Mouse (Mus musculus) embryonic facial prominence, embryonic 13.5 days (tissue): Measurements from ENCODE around the gene Tldc1. TPM values are rescaled to one million over a fixed set of nuclear protein-coding genes. Genes with fewer than 3 reads are reported as not detected.

ENCODE experiments used
- ATAC-seq: fragments of 200-750 bp; cut with Nextera tagmentation; 2 replicates; pipeline ENCODE4 v1.8.0; 2017; ENCODE audit warnings: low read depth; ENCODE audit not compliant: insufficient number of reproducible peaks, insufficient read depth, low FRiP score, low TSS enrichment
- H3K27ac ChIP-seq: fragments of 300-500 bp; sonication (generic); 2 replicates; pipeline ENCODE4 v1.5.1; 2015; ENCODE audit warnings: moderate library complexity, mild to moderate bottlenecking, inconsistent platforms
- H3K27me3 ChIP-seq: fragments of 300-500 bp; sonication (generic); 2 replicates; pipeline ENCODE4 v1.6.1; 2015; ENCODE audit warnings: mild to moderate bottlenecking, inconsistent platforms
- H3K36me3 ChIP-seq: fragments of 300-500 bp; sonication (generic); 2 replicates; pipeline ENCODE4 v1.6.1; 2015; ENCODE audit warnings: mild to moderate bottlenecking, inconsistent platforms
- H3K4me1 ChIP-seq: fragments of 300-500 bp; sonication (generic); 2 replicates; pipeline ENCODE4 v1.6.1; 2015; ENCODE audit warnings: inconsistent platforms
- H3K4me2 ChIP-seq: fragments of 300-500 bp; sonication (generic); 2 replicates; pipeline ENCODE4 v1.6.1; 2015; ENCODE audit warnings: moderate library complexity, mild to moderate bottlenecking, inconsistent platforms
- H3K4me3 ChIP-seq: fragments of 300-500 bp; sonication (generic); 2 replicates; pipeline ENCODE4 v1.5.1; 2015; ENCODE audit warnings: mild to moderate bottlenecking, inconsistent platforms
- H3K9ac ChIP-seq: fragments of 300-500 bp; sonication (generic); 2 replicates; pipeline ENCODE4 v1.6.1; 2015; ENCODE audit warnings: mild to moderate bottlenecking, inconsistent platforms
- H3K9me3 ChIP-seq: fragments of 300-500 bp; sonication (generic); 2 replicates; pipeline ENCODE4 v1.6.1; 2016; ENCODE audit warnings: inconsistent platforms
- WGBS: fragments of 180-500 bp; shearing (Covaris S2); methylation state at CpG from one replicate; pipeline ENCODE4 v1.1.7; 2015; ENCODE audit warnings: mixed read lengths; 5-methylcytosine and 5-hydroxymethylcytosine counted together
- polyA plus RNA-seq: library from polyadenylated mRNA; unstranded; fragments of >200 nt; fragmentation: Nextera tagmentation; extraction: Ambion mirVana; gene quantifications from 2 replicates; pipeline ENCODE4 v1.2.1, GENCODE M21; 2015

The Tldc1 gene
- 11.6 and 11.7 TPM in 2 replicates for polyA plus RNA-seq

DNA sequence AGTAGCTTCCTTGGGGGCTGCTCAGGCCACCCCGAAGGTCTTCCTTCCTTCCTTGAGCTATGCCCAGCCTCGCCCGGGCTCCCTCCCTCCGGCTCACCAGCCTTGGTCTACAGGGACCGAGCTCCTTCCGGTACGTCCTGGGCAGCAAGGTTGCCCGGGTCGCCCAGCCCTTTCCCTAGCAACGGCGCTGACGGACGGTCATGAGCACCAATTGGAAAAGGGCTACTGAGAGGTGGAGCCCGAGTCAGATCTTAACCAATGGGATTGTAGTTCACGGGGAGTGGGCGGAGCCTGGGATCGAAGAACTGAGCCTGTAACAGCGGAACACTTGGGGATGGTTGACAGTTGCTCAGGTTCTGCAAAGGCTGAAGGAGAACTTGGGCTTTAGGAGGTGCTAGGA lies at the start of gene Tldc1:
TSS of gene Tldc1 (minus strand) at position 154 of the 400 bp plus-strand sequence.
- Histone ChIP-seq H3K9me3 (no peaks in the 10 kb centered on the region), H3K4me2 (peak within 1 kb of the TSS; percentile 92), H3K36me3 (no peaks in the 10 kb centered on the region), H3K4me1 (peaks cover 19% of the 10 kb centered on the region), H3K27me3 (no peaks in the 10 kb centered on the region), H3K4me3 (peak within 1 kb of the TSS; percentile 58), H3K27ac (peak within 1 kb of the TSS; percentile 76), H3K9ac (peak within 1 kb of the TSS; percentile 76)
- ATAC-seq: peak; percentile 96
- WGBS: under 1% methylated on average over 18 of the region's 18 CpGs

DNA sequence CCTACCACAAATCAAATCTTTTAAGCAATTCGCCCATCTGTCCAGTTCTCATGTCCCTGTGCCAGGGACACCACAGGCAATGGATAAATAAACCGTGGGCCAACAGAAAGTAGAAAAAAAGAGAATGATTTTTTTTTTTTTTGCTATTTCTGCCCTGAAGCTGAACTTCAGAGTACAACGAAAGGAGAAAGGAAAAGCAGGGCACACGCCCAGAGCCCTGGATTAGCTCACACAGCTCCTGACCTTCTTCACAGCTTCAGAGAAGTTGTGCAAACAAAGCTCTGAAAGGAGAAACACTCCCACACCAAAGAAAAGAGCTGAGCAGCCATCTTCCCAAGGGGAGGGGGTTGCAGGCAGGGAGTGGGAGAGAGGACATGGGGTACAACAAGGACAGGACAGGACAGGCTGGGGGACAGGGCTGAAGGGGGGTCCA lies 49.5 kb upstream of the Tldc1 start:
- Histone ChIP-seq H3K27me3 (no peaks in the 10 kb centered on the region), H3K27ac (no peak overlapping the region), H3K9me3 (no peaks in the 10 kb centered on the region), H3K4me2 (no peak overlapping the region), H3K36me3 (no peaks in the 10 kb centered on the region), H3K9ac (no peak overlapping the region), H3K4me1 (peaks cover 66% of the 10 kb centered on the region), H3K4me3 (no peak overlapping the region)
- WGBS: 54% methylated on average over 4 of the region's 4 CpGs
- ATAC-seq: no peak

DNA sequence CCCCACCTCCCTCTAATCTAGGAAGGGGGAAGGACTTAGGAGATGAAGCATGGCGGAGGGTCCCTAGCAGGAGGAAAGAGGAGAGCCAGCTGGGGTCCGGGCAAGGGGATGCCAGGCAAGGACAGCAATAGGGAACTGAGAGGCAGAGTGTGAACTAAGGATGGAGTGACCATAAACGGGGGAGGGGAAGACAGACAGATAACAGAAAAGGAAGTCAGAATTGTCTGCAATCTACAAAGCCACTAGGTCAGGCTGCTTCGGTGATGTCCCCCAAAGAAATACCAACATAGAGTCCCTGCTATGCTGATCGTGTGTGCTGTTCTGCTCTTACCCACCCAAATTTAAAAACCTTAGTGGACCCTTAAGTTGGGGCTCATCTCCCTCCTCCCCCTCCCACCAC lies 48.8 kb upstream of the Tldc1 start:
- peaks cover 59% of the 10 kb centered on the region for H3K4me1 ChIP-seq
- no peak overlapping the region for H3K4me3 ChIP-seq
- no peak for ATAC-seq
- 84% methylated on average over 5 of the region's 5 CpGs for WGBS
- no peaks in the 10 kb centered on the region for H3K27me3 ChIP-seq
- H3K9me3 ChIP-seq: no peaks in the 10 kb centered on the region
- no peak overlapping the region for H3K9ac ChIP-seq
- peaks cover 5% of the 10 kb centered on the region; the same call in 1 of the 2 replicates for H3K36me3 ChIP-seq
- no peak overlapping the region for H3K27ac ChIP-seq
- no peak overlapping the region for H3K4me2 ChIP-seq

- Histone ChIP-seq H3K9ac (no peak overlapping the region), H3K9me3 (no peaks in the 10 kb centered on the region), H3K27me3 (no peaks in the 10 kb centered on the region), H3K27ac (no peak overlapping the region), H3K4me3 (no peak overlapping the region), H3K4me2 (no peak overlapping the region), H3K36me3 (peaks cover 11% of the 10 kb centered on the region), H3K4me1 (peaks cover 50% of the 10 kb centered on the region)
- WGBS: 82% methylated on average over 19 of the region's 19 CpGs
- ATAC-seq: no peak
Measured at GRCm38 (mm10) chr8:119825950-119826730, 47.9 kb upstream of the Tldc1 start.

GRCm38 (mm10) chr8:119824809-119825273 lies 46.6 kb upstream of the Tldc1 start:
- 74% methylated on average over 11 of the region's 11 CpGs for WGBS
- Histone ChIP-seq H3K36me3 (peaks cover 18% of the 10 kb centered on the region), H3K27me3 (no peaks in the 10 kb centered on the region), H3K9me3 (no peaks in the 10 kb centered on the region), H3K4me1 (peaks cover 37% of the 10 kb centered on the region), H3K4me2 (no peak overlapping the region), H3K4me3 (no peak overlapping the region), H3K9ac (0 out of 2 replicates have a peak overlapping the region, but pooled peaks have one; percentile 27), H3K27ac (peak overlapping the region; percentile 39; the same call in 1 of the 2 replicates)
- no peak for ATAC-seq

- no peak overlapping the region for H3K4me3 ChIP-seq
- H3K9ac ChIP-seq: no peak overlapping the region
- no peak overlapping the region for H3K4me2 ChIP-seq
- peaks cover 30% of the 10 kb centered on the region for H3K4me1 ChIP-seq
- H3K27ac ChIP-seq: no peak overlapping the region
- WGBS: 76% methylated on average over 4 of the region's 4 CpGs
- H3K27me3 ChIP-seq: no peaks in the 10 kb centered on the region
- ATAC-seq: no peak
- peaks cover 19% of the 10 kb centered on the region for H3K36me3 ChIP-seq
- H3K9me3 ChIP-seq: no peaks in the 10 kb centered on the region
Measured at GRCm38 (mm10) chr8:119824100-119824499, 45.9 kb upstream of the Tldc1 start.

- Histone ChIP-seq H3K9ac (no peak overlapping the region), H3K36me3 (peaks cover 19% of the 10 kb centered on the region), H3K4me3 (no peak overlapping the region), H3K27ac (no peak overlapping the region), H3K4me2 (no peak overlapping the region), H3K4me1 (peaks cover 22% of the 10 kb centered on the region), H3K9me3 (no peaks in the 10 kb centered on the region), H3K27me3 (no peaks in the 10 kb centered on the region)
- ATAC-seq: no peak
- 87% methylated on average over 9 of the region's 9 CpGs for WGBS
Measured at GRCm38 (mm10) chr8:119823278-119823677, 45.1 kb upstream of the Tldc1 start.

DNA sequence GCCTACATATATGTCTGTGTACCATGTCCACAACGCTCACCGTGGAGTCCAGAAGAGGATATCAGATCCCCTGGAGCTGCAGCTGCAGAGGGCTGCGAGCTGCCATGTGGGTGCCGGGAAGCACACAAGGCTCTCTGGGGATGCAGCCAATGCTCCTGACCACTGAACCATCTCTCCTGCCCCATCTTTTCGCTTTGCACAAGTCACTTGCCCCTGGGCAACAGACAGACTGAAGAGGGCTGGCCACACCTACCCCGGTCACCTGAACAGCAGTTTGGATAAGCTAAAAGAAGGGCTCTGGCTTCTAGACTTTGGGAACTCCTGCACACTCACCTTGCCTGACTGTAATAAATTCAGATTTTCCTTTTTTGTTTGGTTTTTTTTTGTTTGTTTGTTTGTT lies 43.5 kb upstream of the Tldc1 start:
- Histone ChIP-seq H3K4me1 (peaks cover 22% of the 10 kb centered on the region), H3K4me2 (no peak overlapping the region), H3K27ac (no peak overlapping the region), H3K4me3 (no peak overlapping the region), H3K9ac (no peak overlapping the region), H3K27me3 (no peaks in the 10 kb centered on the region), H3K9me3 (no peaks in the 10 kb centered on the region), H3K36me3 (peaks cover 19% of the 10 kb centered on the region)
- no peak for ATAC-seq
- 90% methylated on average over 6 of the region's 6 CpGs for WGBS

GRCm38 (mm10) chr8:119819976-119820375 lies 41.8 kb upstream of the Tldc1 start:
- no peaks in the 10 kb centered on the region for H3K9me3 ChIP-seq
- H3K27me3 ChIP-seq: no peaks in the 10 kb centered on the region
- H3K27ac ChIP-seq: no peak overlapping the region; the same call in 1 of the 2 replicates
- H3K36me3 ChIP-seq: peaks cover 23% of the 10 kb centered on the region
- 89% methylated on average over 8 of the region's 8 CpGs for WGBS
- H3K9ac ChIP-seq: no peak overlapping the region
- ATAC-seq: no peak
- H3K4me2 ChIP-seq: no peak overlapping the region
- H3K4me1 ChIP-seq: peaks cover 27% of the 10 kb centered on the region
- H3K4me3 ChIP-seq: no peak overlapping the region

GRCm38 (mm10) chr8:119819316-119819715 lies 41.1 kb upstream of the Tldc1 start:
- H3K4me2 ChIP-seq: no peak overlapping the region
- no peak overlapping the region for H3K27ac ChIP-seq
- H3K4me1 ChIP-seq: peaks cover 23% of the 10 kb centered on the region
- ATAC-seq: no peak
- H3K36me3 ChIP-seq: peaks cover 24% of the 10 kb centered on the region
- H3K9ac ChIP-seq: no peak overlapping the region
- no peak overlapping the region for H3K4me3 ChIP-seq
- WGBS: 77% methylated on average over 7 of the region's 7 CpGs
- no peaks in the 10 kb centered on the region for H3K9me3 ChIP-seq
- H3K27me3 ChIP-seq: no peaks in the 10 kb centered on the region

- no peak overlapping the region for H3K27ac ChIP-seq
- H3K27me3 ChIP-seq: no peaks in the 10 kb centered on the region
- ATAC-seq: no peak
- no peaks in the 10 kb centered on the region for H3K9me3 ChIP-seq
- peaks cover 24% of the 10 kb centered on the region for H3K36me3 ChIP-seq
- no peak overlapping the region for H3K4me3 ChIP-seq
- no peak overlapping the region for H3K9ac ChIP-seq
- no peak overlapping the region for H3K4me2 ChIP-seq
- WGBS: 27% methylated on average over 12 of the region's 12 CpGs
- peaks cover 28% of the 10 kb centered on the region for H3K4me1 ChIP-seq
Measured at GRCm38 (mm10) chr8:119817446-119817845, 39.2 kb upstream of the Tldc1 start.

GRCm38 (mm10) chr8:119816219-119816618 lies 38.0 kb upstream of the Tldc1 start:
- no peak for ATAC-seq
- Histone ChIP-seq H3K4me3 (no peak overlapping the region), H3K27me3 (no peaks in the 10 kb centered on the region), H3K27ac (no peak overlapping the region), H3K9ac (no peak overlapping the region), H3K4me1 (peaks cover 28% of the 10 kb centered on the region), H3K36me3 (peaks cover 13% of the 10 kb centered on the region; the same call in 1 of the 2 replicates), H3K4me2 (no peak overlapping the region), H3K9me3 (no peaks in the 10 kb centered on the region)
- 66% methylated on average over 6 of the region's 6 CpGs for WGBS
